Mouse (Mus musculus) testis, adult 2 months (tissue): ENCODE results near the gene Etfrf1.

Experiments
- CTCF ChIP-seq: fragments of 200-500 bp; IDR thresholded peaks from 2 replicates; pipeline ENCODE4 v1.5.1; 2012; ENCODE audit warnings: low read depth, mild to moderate bottlenecking, inconsistent platforms, low read length, moderate library complexity; ENCODE audit not compliant: control insufficient read depth, insufficient read depth, insufficient replicate concordance
- POLR2A ChIP-seq: fragments of 200-500 bp; IDR thresholded peaks from 2 replicates; pipeline ENCODE4 v1.6.1; 2012; ENCODE audit warnings: low read depth, mild to moderate bottlenecking, inconsistent platforms, low read length, moderate library complexity; ENCODE audit not compliant: control insufficient read depth

DNA sequence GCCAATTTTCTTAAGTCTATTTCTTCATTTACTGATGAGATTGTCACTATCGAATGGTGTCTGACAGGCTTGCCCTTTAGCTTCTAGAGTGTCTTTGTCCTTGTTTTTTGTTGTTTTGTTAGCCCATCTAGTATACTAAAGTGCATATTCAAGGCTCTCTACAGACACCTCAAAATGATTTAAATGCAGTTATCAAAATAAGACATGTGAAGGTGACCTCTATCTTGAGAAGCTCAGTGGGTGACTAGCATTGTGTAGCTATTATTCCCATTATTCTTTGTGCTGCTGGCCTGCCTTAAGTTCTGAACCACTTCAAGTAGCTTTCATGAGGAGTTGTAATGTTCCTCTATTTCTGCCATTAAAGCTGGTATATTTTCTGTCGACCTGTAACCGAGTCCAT is 4.9 kb downstream of the Etfrf1 start:
- TF ChIP-seq POLR2A (no peak), CTCF (no peak)
